Mouse (Mus musculus) kidney, embryonic 14.5 days (tissue): ENCODE results near the gene Large1. TPM values are rescaled to one million over a fixed set of nuclear protein-coding genes. Genes with fewer than 3 reads are reported as not detected.

Experiments
- ATAC-seq: fragments of 200-750 bp; cut with Nextera tagmentation; 2 replicates; pipeline ENCODE4 v1.8.0; 2017; ENCODE audit warnings: moderate number of reproducible peaks, mild to moderate bottlenecking, moderate TSS enrichment, moderate library complexity; ENCODE audit not compliant: low FRiP score, low TSS enrichment
- H3K27ac ChIP-seq: fragments of 300-500 bp; sonication (generic); 2 replicates; pipeline ENCODE4 v1.5.1; 2014; ENCODE audit warnings: low read depth, mild to moderate bottlenecking, low read length, moderate library complexity, mixed read lengths
- H3K27me3 ChIP-seq: fragments of 300-500 bp; sonication (generic); 2 replicates; pipeline ENCODE4 v1.6.1; 2014; ENCODE audit warnings: mild to moderate bottlenecking, low read length; ENCODE audit not compliant: control insufficient read depth, insufficient read depth
- H3K36me3 ChIP-seq: fragments of 300-500 bp; sonication (generic); 2 replicates; pipeline ENCODE4 v1.6.1; 2014; ENCODE audit warnings: low read length, mixed read lengths; ENCODE audit not compliant: control insufficient read depth, insufficient read depth
- H3K4me1 ChIP-seq: fragments of 300-500 bp; sonication (generic); 2 replicates; pipeline ENCODE4 v1.6.1; 2014; ENCODE audit warnings: low read length, mixed read lengths; ENCODE audit not compliant: control insufficient read depth, insufficient read depth
- H3K4me2 ChIP-seq: fragments of 300-500 bp; sonication (generic); replicated peaks from 2 replicates; pipeline ENCODE4 v1.6.1; 2014; ENCODE audit warnings: low read depth, mild to moderate bottlenecking, low read length
- H3K4me3 ChIP-seq: fragments of 300-500 bp; sonication (generic); 2 replicates; pipeline ENCODE4 v1.5.1; 2014; ENCODE audit warnings: mild to moderate bottlenecking, low read length
- H3K9ac ChIP-seq: fragments of 300-500 bp; sonication (generic); 2 replicates; pipeline ENCODE4 v1.6.1; 2014; ENCODE audit warnings: low read depth, mild to moderate bottlenecking, low read length, moderate library complexity
- H3K9me3 ChIP-seq: fragments of 300-500 bp; sonication (generic); 2 replicates; pipeline ENCODE4 v1.6.1; 2016; ENCODE audit warnings: low read length; ENCODE audit not compliant: control insufficient read depth
- WGBS: fragments of 180-500 bp; shearing (Covaris S2); extraction: QIAGEN DNeasy Blood & Tissue Kit; methylation state at CpG from one replicate; pipeline ENCODE4 v1.1.7; 2014; 5-methylcytosine and 5-hydroxymethylcytosine counted together
- polyA plus RNA-seq: library from polyadenylated mRNA; unstranded; fragments of >200 nt; fragmentation: Nextera tagmentation; extraction: Ambion mirVana; gene quantifications from 2 replicates; pipeline ENCODE4 v1.2.1, GENCODE M21; 2014

Large1 gene
- polyA plus RNA-seq, 1 experiment from 2014 or later, result 10.4 TPM

DNA sequence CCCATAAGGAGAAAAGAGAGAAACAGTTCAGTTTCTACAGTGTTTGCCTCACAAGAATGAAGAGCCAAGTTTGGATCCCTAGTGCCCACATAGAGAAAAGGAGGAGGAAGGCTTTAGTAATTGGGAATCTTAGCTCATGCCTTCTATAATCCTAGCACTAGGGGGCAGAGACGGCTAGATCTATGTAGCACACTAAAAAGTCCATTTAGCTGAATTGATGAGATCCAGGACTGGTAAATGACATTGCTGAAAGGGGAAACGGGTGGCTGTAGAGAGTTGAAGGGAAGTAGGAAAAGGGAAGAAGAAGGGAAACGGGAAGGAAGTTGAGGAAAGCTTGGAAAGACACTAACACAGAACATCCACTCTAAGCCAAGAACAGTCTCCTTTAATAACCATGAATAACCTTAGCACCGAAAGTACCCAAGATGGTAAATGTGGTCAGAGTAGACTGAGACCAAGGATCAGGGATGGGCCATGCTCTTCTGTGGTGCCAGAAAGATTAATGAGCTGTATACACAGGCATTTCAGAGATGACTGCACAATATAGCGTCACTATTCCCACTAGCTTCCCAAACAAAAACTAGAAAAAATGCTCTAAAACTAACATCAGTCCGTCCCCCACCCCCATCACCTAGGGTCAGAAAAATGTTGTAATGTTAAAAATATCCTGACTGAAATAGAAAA, 119.8 kb downstream of the Large1 start:
- H3K4me1 ChIP-seq, result no peaks in the 10 kb centered on the region
- H3K27me3 ChIP-seq, result no peaks in the 10 kb centered on the region
- H3K4me2 ChIP-seq, result no peak overlapping the region
- H3K4me3 ChIP-seq, result no peak overlapping the region
- WGBS, result 55% methylated on average over 6 of the region's 6 CpGs
- H3K9me3 ChIP-seq, result no peaks in the 10 kb centered on the region
- peak; percentile 83; the same call in 1 of the 2 replicates for ATAC-seq
- no peak overlapping the region for H3K9ac ChIP-seq
- no peak overlapping the region for H3K27ac ChIP-seq
- no peaks in the 10 kb centered on the region for H3K36me3 ChIP-seq

DNA sequence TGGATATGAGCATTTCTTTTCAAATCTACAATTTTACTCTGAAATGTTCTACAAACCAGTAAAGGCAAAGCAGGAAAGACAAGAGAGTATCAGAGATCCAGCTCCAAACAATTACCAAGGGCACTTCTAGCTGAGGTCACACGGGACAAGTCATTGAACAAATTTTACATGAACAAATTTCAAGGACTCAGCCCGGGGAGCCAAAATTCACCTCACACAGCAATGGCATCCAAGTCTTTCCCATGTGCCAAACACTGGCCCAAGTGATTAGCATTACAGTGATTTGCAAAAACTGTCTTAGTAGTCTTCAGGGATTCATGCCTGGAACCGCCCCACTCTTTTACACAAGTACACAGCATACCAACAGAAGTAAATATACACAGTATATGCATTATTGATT, 126.5 kb downstream of the Large1 start:
- no peak for ATAC-seq
- Histone ChIP-seq H3K9me3 (no peaks in the 10 kb centered on the region), H3K27ac (no peak overlapping the region), H3K36me3 (no peaks in the 10 kb centered on the region), H3K27me3 (no peaks in the 10 kb centered on the region), H3K9ac (no peak overlapping the region), H3K4me1 (no peaks in the 10 kb centered on the region), H3K4me2 (no peak overlapping the region), H3K4me3 (no peak overlapping the region)
- WGBS, result 90% methylated on average over 3 of the region's 3 CpGs

DNA sequence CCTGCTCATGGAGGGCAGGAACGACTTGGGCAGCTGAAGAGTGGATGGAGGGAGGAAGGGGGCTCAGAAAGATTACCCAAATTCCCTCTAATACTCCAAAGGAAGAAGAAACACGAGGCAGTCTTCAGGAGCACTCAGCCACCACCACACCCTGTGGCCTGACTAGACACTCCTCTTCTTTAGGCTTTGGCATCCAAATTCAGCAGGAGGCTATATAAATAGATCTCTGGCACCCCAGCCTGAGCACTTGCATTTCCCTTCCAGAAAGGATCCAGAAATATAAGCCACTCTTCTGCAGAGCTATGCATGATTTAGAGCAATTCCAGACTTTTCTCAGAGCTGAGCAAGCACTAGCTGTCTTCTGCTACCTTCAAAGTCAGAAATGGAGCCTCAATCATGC, 127.7 kb downstream of the Large1 start:
- H3K9ac ChIP-seq, result no peak overlapping the region
- no peak for ATAC-seq
- H3K4me2 ChIP-seq, result no peak overlapping the region
- no peak overlapping the region for H3K27ac ChIP-seq
- H3K36me3 ChIP-seq, result no peaks in the 10 kb centered on the region
- WGBS, result 74% methylated on average over 2 of the region's 2 CpGs
- no peaks in the 10 kb centered on the region for H3K27me3 ChIP-seq
- H3K4me3 ChIP-seq, result no peak overlapping the region
- no peaks in the 10 kb centered on the region for H3K9me3 ChIP-seq
- no peaks in the 10 kb centered on the region for H3K4me1 ChIP-seq

DNA sequence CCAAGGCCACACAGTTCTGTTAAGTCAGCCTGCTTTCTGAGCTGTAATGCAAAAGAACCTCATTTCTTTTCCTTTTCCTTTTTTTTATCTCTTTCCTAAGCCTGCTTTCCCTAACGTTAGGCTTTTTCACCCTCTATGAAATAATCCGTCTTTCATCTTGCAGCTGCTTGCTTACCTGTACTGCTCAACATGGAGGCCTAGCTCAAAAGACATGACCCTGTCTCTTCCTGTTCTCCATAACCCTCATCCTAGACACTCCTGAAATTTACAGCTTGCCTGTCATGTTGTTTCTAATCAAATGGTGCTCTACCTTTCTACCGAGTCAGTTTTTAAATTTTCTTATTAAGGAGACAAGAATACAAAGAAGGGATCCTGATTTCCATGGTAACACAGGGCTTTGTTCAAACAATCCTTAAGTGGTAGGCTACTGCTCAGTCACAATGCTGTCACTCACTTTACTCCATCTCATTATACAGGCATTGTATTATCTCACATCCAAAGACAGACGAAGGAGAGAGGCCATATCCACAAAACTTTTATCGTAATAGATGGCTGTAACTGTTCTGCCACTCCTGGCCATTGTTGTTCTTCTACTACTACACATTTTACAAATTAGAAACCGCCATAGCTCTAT, 134.0 kb downstream of the Large1 start:
- Histone ChIP-seq H3K36me3 (no peaks in the 10 kb centered on the region), H3K4me1 (no peaks in the 10 kb centered on the region), H3K9ac (no peak overlapping the region), H3K4me2 (no peak overlapping the region), H3K27ac (no peak overlapping the region), H3K4me3 (no peak overlapping the region), H3K9me3 (no peaks in the 10 kb centered on the region), H3K27me3 (no peaks in the 10 kb centered on the region)
- WGBS, result 90% methylated on average over 6 of the region's 6 CpGs
- no peak for ATAC-seq

DNA sequence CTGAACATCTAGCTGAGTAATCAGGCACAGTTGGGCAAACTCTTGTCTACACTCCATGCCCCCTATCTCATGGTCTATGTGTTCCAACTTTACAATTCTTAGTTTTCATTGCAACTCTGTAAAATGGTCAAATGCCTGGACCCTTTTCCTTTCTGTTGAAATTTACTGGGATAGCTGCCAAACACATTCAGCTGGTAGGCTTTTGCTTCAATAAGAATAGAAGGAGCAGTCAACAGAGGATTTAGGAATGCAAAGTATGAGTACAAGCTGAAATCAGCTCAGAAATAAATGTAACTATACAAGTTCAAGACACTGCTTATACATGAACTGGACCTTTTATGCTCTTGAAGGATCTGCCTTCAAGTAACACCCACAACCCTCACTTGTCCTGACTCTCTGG, 146.5 kb downstream of the Large1 start:
- H3K4me2 ChIP-seq, result no peak overlapping the region
- no peak overlapping the region for H3K4me3 ChIP-seq
- no peaks in the 10 kb centered on the region for H3K27me3 ChIP-seq
- H3K36me3 ChIP-seq, result no peaks in the 10 kb centered on the region
- no peak overlapping the region for H3K27ac ChIP-seq
- H3K4me1 ChIP-seq, result no peaks in the 10 kb centered on the region
- no peak overlapping the region for H3K9ac ChIP-seq
- no peaks in the 10 kb centered on the region for H3K9me3 ChIP-seq
- ATAC-seq, result no peak

DNA sequence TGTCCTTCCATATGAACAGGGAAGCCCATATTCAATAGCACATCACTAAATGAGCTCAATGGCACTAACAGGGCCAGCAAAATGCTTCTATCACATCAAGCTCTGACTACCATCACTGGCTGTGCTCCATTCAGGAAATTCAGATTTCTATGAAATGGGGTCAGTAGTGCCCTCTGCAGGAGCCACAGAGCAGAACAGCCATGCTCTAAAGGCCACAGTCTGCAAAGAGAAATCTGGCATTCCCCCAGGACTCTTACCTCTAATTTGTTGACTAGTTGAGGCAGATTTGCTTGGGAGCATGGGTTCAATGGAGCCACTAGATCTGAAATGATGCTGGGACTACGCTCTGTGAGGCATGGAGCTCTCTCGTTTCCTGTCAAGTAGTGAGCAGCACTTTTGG, 151.5 kb downstream of the Large1 start:
- Histone ChIP-seq H3K27ac (no peak overlapping the region), H3K4me1 (no peaks in the 10 kb centered on the region), H3K4me2 (no peak overlapping the region), H3K9me3 (no peaks in the 10 kb centered on the region), H3K9ac (no peak overlapping the region), H3K4me3 (no peak overlapping the region), H3K36me3 (no peaks in the 10 kb centered on the region), H3K27me3 (no peaks in the 10 kb centered on the region)
- 67% methylated on average over 2 of the region's 2 CpGs for WGBS
- no peak for ATAC-seq

DNA sequence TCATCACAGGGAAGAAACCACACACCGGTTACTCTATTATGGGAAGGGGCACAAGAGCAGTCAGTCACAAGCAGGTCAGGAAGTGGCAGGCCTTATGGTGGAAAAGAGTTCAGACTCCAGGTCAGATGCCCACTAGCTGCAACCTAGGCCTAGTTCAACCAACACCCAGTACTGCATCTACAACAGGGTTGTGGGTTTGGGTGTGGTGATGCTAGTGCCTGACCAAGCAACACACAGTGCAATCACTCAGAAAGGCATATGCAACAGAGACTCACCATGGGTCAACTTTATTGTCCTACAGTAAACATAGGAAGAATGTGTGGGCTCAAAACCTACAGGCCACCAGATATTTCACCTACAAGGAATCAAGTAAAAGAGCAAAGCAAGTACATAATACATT, 155.6 kb downstream of the Large1 start:
- H3K27ac ChIP-seq, result no peak overlapping the region
- H3K9ac ChIP-seq, result no peak overlapping the region
- no peaks in the 10 kb centered on the region for H3K27me3 ChIP-seq
- 96% methylated on average over 1 of the region's 1 CpGs for WGBS
- H3K4me2 ChIP-seq, result no peak overlapping the region
- no peak for ATAC-seq
- H3K9me3 ChIP-seq, result no peaks in the 10 kb centered on the region
- no peak overlapping the region for H3K4me3 ChIP-seq
- H3K36me3 ChIP-seq, result no peaks in the 10 kb centered on the region
- H3K4me1 ChIP-seq, result no peaks in the 10 kb centered on the region

DNA sequence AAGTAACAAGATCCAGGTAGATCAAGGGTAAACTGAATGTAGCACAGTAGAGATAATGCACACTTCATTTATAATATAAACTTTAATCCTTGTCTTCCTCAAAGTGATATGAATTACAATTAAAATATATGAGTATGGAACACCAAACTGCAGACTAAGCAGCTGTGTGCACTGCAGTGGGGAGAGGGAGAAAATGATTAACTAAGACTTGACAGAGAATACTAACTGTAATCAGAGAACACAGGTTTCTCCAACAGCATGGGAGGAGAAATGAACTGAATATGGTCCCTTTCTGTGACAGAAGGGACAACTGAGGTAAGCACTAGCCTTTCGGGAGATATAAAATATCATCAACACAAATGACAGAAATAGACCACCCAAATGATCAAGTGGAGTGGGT, 164.7 kb downstream of the Large1 start:
- Histone ChIP-seq H3K4me2 (no peak overlapping the region), H3K9me3 (no peaks in the 10 kb centered on the region), H3K4me1 (no peaks in the 10 kb centered on the region), H3K27me3 (no peaks in the 10 kb centered on the region), H3K9ac (no peak overlapping the region), H3K27ac (no peak overlapping the region), H3K36me3 (no peaks in the 10 kb centered on the region), H3K4me3 (no peak overlapping the region)
- ATAC-seq, result no peak
- WGBS, result 92% methylated on average over 1 of the region's 1 CpGs

DNA sequence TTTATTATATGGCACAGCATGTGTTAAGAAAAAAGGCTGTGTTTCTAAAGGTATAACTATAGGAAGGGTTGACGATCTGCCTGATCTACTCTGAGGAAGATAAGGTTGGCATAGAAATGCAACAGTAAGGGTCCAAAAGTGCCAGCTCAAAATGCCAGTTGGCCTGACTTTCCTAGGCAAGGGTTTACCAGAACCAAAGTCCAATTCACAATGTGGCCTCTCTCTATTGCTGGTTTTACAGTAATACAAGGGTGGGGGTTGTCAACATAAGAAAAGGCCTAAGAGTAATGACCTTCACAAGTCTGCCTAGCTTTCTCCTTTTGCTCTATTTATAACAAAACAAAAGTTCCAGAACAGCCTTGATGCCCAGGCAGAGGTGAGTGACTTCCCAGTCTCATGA, 166.0 kb downstream of the Large1 start:
- no peaks in the 10 kb centered on the region for H3K9me3 ChIP-seq
- H3K4me1 ChIP-seq, result no peaks in the 10 kb centered on the region
- ATAC-seq, result no peak
- 91% methylated on average over 1 of the region's 1 CpGs for WGBS
- no peaks in the 10 kb centered on the region for H3K27me3 ChIP-seq
- H3K9ac ChIP-seq, result no peak overlapping the region
- no peaks in the 10 kb centered on the region for H3K36me3 ChIP-seq
- no peak overlapping the region for H3K27ac ChIP-seq
- no peak overlapping the region for H3K4me3 ChIP-seq
- H3K4me2 ChIP-seq, result no peak overlapping the region
